8 mouse cellular contexts compared by ENCODE assay signal in genomic region chr11:60417717-60418472, GRCm38 (mm10). TPM values are rescaled to one million over a fixed set of nuclear protein-coding genes. Genes with fewer than 3 reads are reported as not detected.
DNase-seq lines count a peak whose midpoint lies in the region; ATAC-seq and TF ChIP-seq lines count a peak whose summit lies in the region.

Gene Atpaf2, minus strand, starts transcription at chr11:60418457.

- peak within 1 kb of the TSS; percentile 74 for H3K4me3 ChIP-seq in neural tube, embryonic 11.5 days (ENCODE audit: low read depth, low read length)
- H3K4me3 ChIP-seq in heart, postnatal 0 days (ENCODE audit: low read depth, low read length): peak within 1 kb of the TSS; percentile 92

- H3K36me3 ChIP-seq in neural tube, embryonic 11.5 days (ENCODE audit: control insufficient read depth, insufficient read depth, low read length): no peaks in the 10 kb centered on the region
- H3K36me3 ChIP-seq in heart, postnatal 0 days (replicated peaks; ENCODE audit: control insufficient read depth, insufficient read depth, low read length): no peaks in the 10 kb centered on the region

- no peaks in the 10 kb centered on the region for H3K9me3 ChIP-seq in neural tube, embryonic 11.5 days (ENCODE audit: control insufficient read depth, low read length)
- H3K9me3 ChIP-seq in heart, postnatal 0 days (replicated peaks; ENCODE audit: control insufficient read depth, low read length): no peaks in the 10 kb centered on the region

- DNase-seq in neural tube, embryonic 11.5 days (ENCODE audit: low spot score): no peak
- no peak for DNase-seq in neural tube, embryonic 10.5 days (ENCODE audit: extremely low spot score, low spot score)
- peak; percentile 60 to 80 for DNase-seq in adrenal gland, adult (ENCODE audit: inconsistent age in 2 of 2, low spot score in 1 of 2)
- peak; percentile 12 for DNase-seq in heart, postnatal 0 days (ENCODE audit: low spot score)
- DNase-seq in left cerebral cortex, adult 8-10 months (ENCODE audit: low spot score in 2 of 2): peak in 1 of 2 experiments; percentile 25
- peak; percentile 45 for DNase-seq in mesoderm, embryonic 11.5 days (ENCODE audit: low read depth, low spot score)
- no peak for DNase-seq in right cerebral cortex, adult 18-20 months

- peak; percentile 27 for ATAC-seq in neural tube, embryonic 11.5 days (ENCODE audit: insufficient read depth, low FRiP score, low TSS enrichment)
- ATAC-seq in erythroblast, adult 5-6 weeks (replicated peaks; ENCODE audit: low FRiP score, poor library complexity, severe bottlenecking): peak; percentile 13; the same call in 1 of the 2 replicates
- ATAC-seq in heart, postnatal 0 days (ENCODE audit: insufficient read depth, low read depth): peak; percentile 15; the same call in 1 of the 2 replicates

- no peak for TF ChIP-seq EP300 in heart, postnatal 0 days (IDR thresholded peaks at IDR 0.05; ENCODE audit: low read depth)

- no peaks in the 10 kb centered on the region for H3K27me3 ChIP-seq in neural tube, embryonic 11.5 days (ENCODE audit: control insufficient read depth, insufficient read depth, low read length)
- H3K27me3 ChIP-seq in heart, postnatal 0 days (ENCODE audit: control insufficient read depth, insufficient read depth, low read length): no peaks in the 10 kb centered on the region

- peaks cover 17% of the 10 kb centered on the region for H3K4me1 ChIP-seq in neural tube, embryonic 11.5 days (ENCODE audit: control insufficient read depth, insufficient read depth, low read length)
- peaks cover 13% of the 10 kb centered on the region for H3K4me1 ChIP-seq in heart, postnatal 0 days (ENCODE audit: control insufficient read depth, insufficient read depth)

- H3K4me2 ChIP-seq in neural tube, embryonic 11.5 days (ENCODE audit: low read depth): peak within 1 kb of the TSS; percentile 98
- peak within 1 kb of the TSS; percentile 96 for H3K4me2 ChIP-seq in heart, postnatal 0 days (ENCODE audit: low read depth, low read length)

- under 1% methylated on average over 31 of the region's 39 CpGs for WGBS in neural tube, embryonic 11.5 days
- WGBS in heart, postnatal 0 days: 2% methylated on average over 35 of the region's 39 CpGs

- peak within 1 kb of the TSS; percentile 93 for H3K9ac ChIP-seq in neural tube, embryonic 11.5 days (ENCODE audit: low read length)
- peak within 1 kb of the TSS; percentile 72 for H3K9ac ChIP-seq in heart, postnatal 0 days (replicated peaks; ENCODE audit: low read depth, low read length)

- peak within 1 kb of the TSS; percentile 75; the same call in 1 of the 2 replicates for H3K27ac ChIP-seq in neural tube, embryonic 11.5 days (ENCODE audit: low read depth, low read length)
- H3K27ac ChIP-seq in heart, postnatal 0 days (ENCODE audit: low read depth): peak within 1 kb of the TSS; percentile 78

- TF ChIP-seq CTCF in heart, postnatal 0 days (IDR thresholded peaks at IDR 0.05; ENCODE audit: low read depth): no peak

RNA-seq across cellular contexts. Expression of gene Atpaf2, which starts in this region (rescaled TPM):
- 44.4 and 47.3 TPM in 2 replicates for polyA plus RNA-seq in neural tube, embryonic 11.5 days (2014; fragmentation: Nextera tagmentation; extraction: Ambion mirVana)
- total RNA-seq in erythroblast, adult 5-6 weeks (2015; ENCODE audit: low replicate concordance): 6.1 and 6.5 TPM in 2 replicates
- total RNA-seq in erythroblast, adult 5-6 weeks (2017; ENCODE audit: low replicate concordance): 11.4 and 15.8 TPM in 2 replicates
- total RNA-seq in heart, postnatal 0 days (2014; rRNA removed; ENCODE audit: low replicate concordance): 42.2 and 45.7 TPM in 2 replicates
- 43.2 and 44.1 TPM in 2 replicates for polyA plus RNA-seq in heart, postnatal 0 days (2015; fragmentation: Nextera tagmentation; extraction: Ambion mirVana)
- 10 to 100 TPM; 27.7 to 34.3 (median 30.8) TPM for total RNA-seq in left cerebral cortex, adult 8-10 months (2022)

Comparison
In these comparisons a context has a peak if more than half of its experiments do, and no peak if none do; other contexts are left out.
1. DNase-seq: peak in adrenal gland, adult (2 of 2), heart, postnatal 0 days (single experiment) and mesoderm, embryonic 11.5 days (single experiment); none in neural tube, embryonic 11.5 days (single experiment), neural tube, embryonic 10.5 days (single experiment) and right cerebral cortex, adult 18-20 months (single experiment).
2. Peak in every context shown above with its lines, with median percentiles within 50 percentile points of each other: ATAC-seq.